Mouse (Mus musculus): Measurements from ENCODE around the gene Pbx1.

DNA sequence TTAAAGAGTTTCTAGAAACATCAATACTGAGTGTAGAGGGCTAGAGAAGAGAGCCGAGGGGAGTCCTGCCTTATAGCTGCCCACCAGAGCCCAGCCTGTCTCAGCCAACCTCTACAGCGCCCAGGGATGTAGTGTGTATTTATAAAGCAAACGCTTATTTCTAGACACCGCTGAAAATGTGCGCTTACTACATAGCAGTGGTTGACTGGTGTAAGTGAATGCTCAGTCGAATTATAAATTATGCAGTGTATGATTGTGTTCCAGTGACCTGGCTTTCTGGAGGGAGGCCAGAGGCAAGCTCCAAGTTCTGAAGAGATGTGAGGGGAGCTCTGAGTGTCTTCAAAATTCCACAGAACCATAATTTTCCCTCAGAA lies 352.7 kb downstream of the Pbx1 start:
- no peak for TF ChIP-seq POLR2A (IDR thresholded peaks at IDR 0.05; ENCODE audit: control insufficient read depth, low read depth, low read length)
- no peak for TF ChIP-seq CTCF (IDR thresholded peaks at IDR 0.05; ENCODE audit: control insufficient read depth, insufficient read depth, insufficient replicate concordance, low read depth, low read length)
